Mouse (Mus musculus) kidney, postnatal 25 days (tissue): ENCODE data around the gene Oxa1l.
"Not testable (repeated sequence)": the region's sequence is repeated elsewhere in the genome, so short reads cannot be mapped to it uniquely, and the experiment has no call there.

ENCODE experiments used
- DNase-seq, 2 experiments: peaks; one replicate each; pipeline ENCODE4 v3.0.0; 2021; ENCODE audit warnings: mixed read lengths in 2 of 2

The Oxa1l gene

GRCm38 (mm10) chr14:54360577-54361340 lies at the start of gene Oxa1l:
Gene Oxa1l, plus strand, starts transcription at chr14:54360834.
- DNase-seq = peak; percentile 95 to 96

GRCm38 (mm10) chr14:54311763-54312162 lies 48.9 kb upstream of the Oxa1l start:
- no peak for DNase-seq

GRCm38 (mm10) chr14:54321556-54322376 lies 38.9 kb upstream of the Oxa1l start:
- no peak for DNase-seq

- no peak for DNase-seq
These were observed 36.1 kb upstream of the Oxa1l start for GRCm38 (mm10) chr14:54324486-54324885.

GRCm38 (mm10) chr14:54328548-54328947 lies 32.1 kb upstream of the Oxa1l start:
- no peak for DNase-seq

GRCm38 (mm10) chr14:54329201-54329600 lies 31.4 kb upstream of the Oxa1l start:
- no peak for DNase-seq

- DNase-seq = no peak
These were observed 29.5 kb upstream of the Oxa1l start for GRCm38 (mm10) chr14:54331178-54331577.

- DNase-seq = no peak
These were observed 28.2 kb upstream of the Oxa1l start for GRCm38 (mm10) chr14:54332176-54333074.

- DNase-seq = peak; percentile 44 to 74
These were observed 27.0 kb upstream of the Oxa1l start for GRCm38 (mm10) chr14:54333452-54334189.

- DNase-seq = no peak
These were observed 19.8 kb upstream of the Oxa1l start for GRCm38 (mm10) chr14:54340836-54341235.

GRCm38 (mm10) chr14:54341807-54342206 lies 18.8 kb upstream of the Oxa1l start:
- DNase-seq = not testable (repeated sequence)

- not testable (repeated sequence) for DNase-seq
These were observed 9.7 kb upstream of the Oxa1l start for GRCm38 (mm10) chr14:54350773-54351541.

GRCm38 (mm10) chr14:54352314-54352713 lies 8.3 kb upstream of the Oxa1l start:
- DNase-seq = no peak

GRCm38 (mm10) chr14:54354406-54354805 lies 6.2 kb upstream of the Oxa1l start:
- DNase-seq = no peak

GRCm38 (mm10) chr14:54363156-54363555 lies 2.5 kb downstream of the Oxa1l start:
- DNase-seq = no peak

GRCm38 (mm10) chr14:54365026-54365645 lies 4.5 kb downstream of the Oxa1l start:
- peak in 1 of 2 experiments; percentile 31 for DNase-seq

- peak in 1 of 2 experiments; percentile 36 for DNase-seq
These were observed 5.9 kb downstream of the Oxa1l start for GRCm38 (mm10) chr14:54366581-54366980.

GRCm38 (mm10) chr14:54367429-54368060 lies 6.9 kb downstream of the Oxa1l start:
- DNase-seq = peak; percentile 34 to 62

GRCm38 (mm10) chr14:54369372-54369771 lies 8.7 kb downstream of the Oxa1l start:
- DNase-seq = peak in 1 of 2 experiments; percentile 18

- DNase-seq = peak in 1 of 2 experiments; percentile 24
These were observed 10.0 kb downstream of the Oxa1l start for GRCm38 (mm10) chr14:54370595-54370994.
